Mouse (Mus musculus) adrenal gland, postnatal 10 days (tissue): ENCODE results near the gene Gdf15. TPM values are rescaled to one million over a fixed set of nuclear protein-coding genes. Genes with fewer than 3 reads are reported as not detected.
A peak's percentile ranks its signal among the peaks of the same experiment; 100 is the strongest.

Experiments
- DNase-seq: peaks from one replicate; pipeline ENCODE4 v3.0.0; 2021; ENCODE audit warnings: mixed read lengths
- total RNA-seq, 2 experiments: library from RNA; stranded (reverse); gene quantifications; 2 replicates each; pipeline ENCODE4 v1.2.3; 2021

The Gdf15 gene
- total RNA-seq, 2 experiments from 2014 or later: 0.79 to 1.7 TPM

DNA sequence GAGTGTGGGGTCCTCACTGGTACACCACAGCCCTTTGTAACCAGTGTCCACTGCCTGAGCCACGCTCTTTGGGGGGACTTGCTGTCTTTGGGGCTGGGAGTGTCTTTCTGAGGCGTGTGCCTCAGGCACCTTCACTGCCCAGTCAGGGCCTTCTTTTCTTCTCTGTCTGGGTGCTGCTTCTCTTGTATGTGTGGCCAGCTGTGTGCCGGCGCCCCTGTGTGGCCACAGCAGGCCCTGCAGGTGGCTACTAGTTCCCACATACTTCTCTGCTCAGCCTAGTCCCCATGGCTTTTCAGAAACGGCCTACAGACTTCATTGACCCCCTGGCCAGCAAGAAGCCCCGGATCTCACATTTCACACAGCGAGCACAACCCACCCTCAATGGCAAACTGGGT lies 47.0 kb downstream of the Gdf15 start:
- peak; percentile 78 for DNase-seq

DNA sequence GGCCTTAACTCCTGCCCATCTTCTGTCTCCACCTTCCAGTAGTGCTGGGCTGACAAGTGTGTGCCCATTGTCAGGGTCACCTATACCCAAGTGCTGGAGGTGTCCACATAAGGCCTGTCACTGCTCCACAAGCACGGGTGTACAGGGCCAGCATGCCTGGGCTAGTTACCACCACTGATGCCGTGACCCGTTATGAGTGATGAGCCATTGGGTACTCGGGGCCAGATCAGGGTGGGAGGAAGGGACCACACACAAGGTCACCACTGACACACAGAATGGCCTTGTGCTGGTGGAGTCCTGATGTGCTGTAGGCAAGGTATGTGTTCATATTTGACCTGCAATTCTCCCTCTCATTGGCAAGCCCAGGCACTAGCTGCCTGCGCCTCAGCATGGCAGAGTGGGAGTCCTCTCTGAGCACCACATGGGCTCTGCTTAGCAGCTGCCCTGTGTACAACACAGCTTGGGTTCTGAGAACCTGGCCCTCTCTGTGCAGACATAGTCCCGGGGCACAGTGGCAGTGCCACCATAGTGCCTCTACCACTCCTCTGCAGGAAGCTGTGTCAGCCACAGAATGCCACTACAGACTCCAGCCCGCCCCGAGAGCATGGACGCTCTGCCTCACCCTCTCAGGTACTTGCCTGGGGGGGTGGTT lies 47.5 kb downstream of the Gdf15 start:
- no peak for DNase-seq

DNA sequence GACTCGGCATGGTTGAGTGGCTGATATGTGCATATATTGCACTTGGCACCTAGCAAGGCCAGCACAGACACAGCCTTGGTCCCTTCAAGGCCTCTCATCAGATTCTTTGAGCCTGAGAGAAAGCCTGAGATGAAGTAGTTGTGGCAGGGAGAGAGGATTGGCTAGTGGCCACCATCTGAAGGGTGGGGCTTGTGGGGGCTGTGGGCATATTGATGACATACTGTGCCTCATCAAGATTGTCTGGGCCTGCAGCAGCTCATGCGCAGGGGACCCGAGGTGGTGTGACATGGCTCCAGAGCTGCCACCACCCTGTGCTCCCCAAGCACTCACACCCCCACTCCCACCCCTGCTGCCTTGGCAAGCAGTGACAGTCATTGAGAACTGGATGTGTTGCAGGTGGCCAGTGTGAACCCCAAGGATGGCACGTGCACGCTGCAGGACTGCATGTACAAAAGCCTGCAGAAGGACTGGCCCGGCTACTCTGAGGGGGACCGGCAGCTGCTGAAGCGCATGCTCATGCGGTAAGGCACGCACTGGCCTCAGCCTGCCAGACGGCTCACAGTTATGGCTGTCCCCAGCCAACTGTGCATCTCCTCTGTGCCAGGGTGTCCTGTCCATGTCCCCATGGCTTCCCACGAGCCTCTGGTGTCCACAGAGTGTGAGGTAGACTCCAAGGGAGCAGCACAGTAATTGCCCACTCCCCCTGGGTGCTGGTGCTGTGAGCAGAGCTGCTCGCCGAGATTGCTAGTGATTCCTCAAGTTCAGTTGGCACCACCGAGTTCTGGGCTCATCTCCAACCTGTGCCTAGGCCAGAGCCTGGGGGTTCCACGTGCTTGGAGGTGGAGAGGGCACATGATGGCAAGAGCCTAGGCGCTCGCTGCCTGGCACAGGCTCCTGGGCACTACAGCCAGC lies 48.5 kb downstream of the Gdf15 start:
- DNase-seq: peak; percentile 79

Other genes starting within 250 kb of the Gdf15 start
- gene Crtc1, start 192.9 kb downstream of the Gdf15 start, total RNA-seq: 10 to 100 TPM; 14.1 to 19.4 TPM
- gene Klhl26, start 155.5 kb downstream of the Gdf15 start, total RNA-seq: 10 to 100 TPM; 14.0 to 15.1 TPM
- gene Tmem59l, start 145.1 kb downstream of the Gdf15 start, total RNA-seq: 1 to 10 TPM; 2.9 to 4.5 TPM
- under 1 TPM; 0.21 to 0.42 TPM for gene Crlf1, start 139.3 kb downstream of the Gdf15 start, total RNA-seq
- gene Rex1bd, start 125.7 kb downstream of the Gdf15 start, total RNA-seq: 100 to 1,000 TPM; 121 to 130 TPM
- 1,000 to 10,000 TPM; 1,751 to 1,916 TPM for gene Uba52, start 121.7 kb downstream of the Gdf15 start, total RNA-seq
- gene Fkbp8, start 104.7 kb downstream of the Gdf15 start, total RNA-seq: 100 to 1,000 TPM; 226 to 250 TPM
- gene Kxd1, start 104.5 kb downstream of the Gdf15 start, total RNA-seq: 10 to 100 TPM; 84.0 to 97.4 TPM
- gene Ell, start 93.0 kb downstream of the Gdf15 start, total RNA-seq: 10 to 100 TPM; 22.2 to 26.3 TPM
- 10 to 100 TPM; 59.4 to 59.8 TPM for gene Isyna1, start 38.1 kb downstream of the Gdf15 start, total RNA-seq
- gene Ssbp4, start 23.6 kb downstream of the Gdf15 start, total RNA-seq: 10 to 100 TPM; 92.0 to 96.9 TPM
- gene Lrrc25, start 16.3 kb downstream of the Gdf15 start, total RNA-seq: 1 to 10 TPM; 3.3 to 3.6 TPM
- gene Pgpep1, start 27.9 kb upstream of the Gdf15 start, total RNA-seq: 10 to 100 TPM; 65.7 to 80.6 TPM
- gene Lsm4, start 40.8 kb upstream of the Gdf15 start, total RNA-seq: 10 to 100 TPM; 91.5 to 94.7 TPM
- 100 to 1,000 TPM; 149 to 185 TPM for gene Jund, start 66.5 kb upstream of the Gdf15 start, total RNA-seq
- under 1 TPM; 0.15 to 0.30 TPM for gene Iqcn, start 71.0 kb upstream of the Gdf15 start, total RNA-seq
- not detected for gene Gm3336, start 86.1 kb upstream of the Gdf15 start, total RNA-seq
- 1 to 10 TPM; 2.4 to 2.8 TPM for gene Pde4c, start 91.3 kb upstream of the Gdf15 start, total RNA-seq
- gene Rab3a, start 122.2 kb upstream of the Gdf15 start, total RNA-seq: 10 to 100 TPM; 53.3 to 53.9 TPM
- gene Mpv17l2, start 128.5 kb upstream of the Gdf15 start, total RNA-seq: 100 to 1,000 TPM in 1 of 2 experiments, 10 to 100 TPM in 1; 92.9 to 106 TPM
- 10 to 100 TPM; 37.7 to 46.4 TPM for gene Pik3r2, start 144.3 kb upstream of the Gdf15 start, total RNA-seq
- 10 to 100 TPM; 17.7 to 22.8 TPM for gene Mast3, start 172.6 kb upstream of the Gdf15 start, total RNA-seq
- gene Il12rb1, start 176.0 kb upstream of the Gdf15 start, total RNA-seq: under 1 TPM; 0.67 to 0.87 TPM
- 10 to 100 TPM; 11.2 to 13.8 TPM for gene Arrdc2, start 207.3 kb upstream of the Gdf15 start, total RNA-seq
- 1 to 10 TPM; 3.0 to 3.1 TPM for gene Kcnn1, start 230.8 kb upstream of the Gdf15 start, total RNA-seq
- 10 to 100 TPM; 42.0 to 42.6 TPM for gene Ccdc124, start 241.5 kb upstream of the Gdf15 start, total RNA-seq